Mouse (Mus musculus) spleen, adult 2 months (tissue): ENCODE measurements around the gene Cyp2c68. TPM values are rescaled to one million over a fixed set of nuclear protein-coding genes. Genes with fewer than 3 reads are reported as not detected.
"Not testable (repeated sequence)": the region's sequence is repeated elsewhere in the genome, so short reads cannot be mapped to it uniquely, and the experiment has no call there.

ENCODE experiments used
- DNase-seq, 2 experiments: peaks; one replicate each; pipeline versions ENCODE4 v3.0.0 to v3.0.0-alpha.2; 2012 to 2021; ENCODE audit warnings: low spot score in 2 of 2, low read depth in 1 of 2
- H3K27ac ChIP-seq: fragments of 200-500 bp; 2 replicates; pipeline ENCODE4 v1.5.1; 2012; ENCODE audit warnings: low read length, inconsistent platforms; ENCODE audit not compliant: insufficient read depth
- H3K27me3 ChIP-seq: fragments of 200-500 bp; 2 replicates; pipeline ENCODE4 v1.6.1; 2012; ENCODE audit warnings: mild to moderate bottlenecking, moderate library complexity, low read length, inconsistent platforms; ENCODE audit not compliant: control insufficient read depth, insufficient read depth
- H3K36me3 ChIP-seq: fragments of 200-500 bp; 2 replicates; pipeline ENCODE4 v1.6.1; 2012; ENCODE audit warnings: mild to moderate bottlenecking, low read length, inconsistent platforms; ENCODE audit not compliant: control insufficient read depth, insufficient read depth
- H3K4me1 ChIP-seq: fragments of 200-500 bp; 2 replicates; pipeline ENCODE4 v1.6.1; 2011; ENCODE audit warnings: inconsistent platforms; ENCODE audit not compliant: control insufficient read depth, insufficient read depth, insufficient read length
- H3K4me3 ChIP-seq: fragments of 200-500 bp; 2 replicates; pipeline ENCODE4 v1.5.1; 2011; ENCODE audit warnings: mild to moderate bottlenecking, inconsistent platforms; ENCODE audit not compliant: insufficient read depth, insufficient read length; ENCODE audit errors: extremely low read depth
- CTCF ChIP-seq: fragments of 200-500 bp; IDR thresholded peaks from 2 replicates; pipeline ENCODE4 v1.5.1; 2011; ENCODE audit warnings: mild to moderate bottlenecking, inconsistent platforms; ENCODE audit not compliant: insufficient read depth, insufficient read length, insufficient replicate concordance; ENCODE audit errors: extremely low read depth
- POLR2A ChIP-seq: fragments of 200-500 bp; IDR thresholded peaks from 2 replicates; pipeline ENCODE4 v1.6.1; 2011; ENCODE audit warnings: low read depth, low read length, inconsistent platforms
- WGBS: fragments of 180-500 bp; shearing (Covaris S2); methylation state at CpG from one replicate; pipeline ENCODE4 v1.1.7; 2018; 5-methylcytosine and 5-hydroxymethylcytosine counted together
- polyA plus RNA-seq: library from polyadenylated mRNA; depleted of rRNA; stranded (reverse); fragments of >200 nt; gene quantifications from 2 replicates; pipeline ENCODE4 v1.2.3, GENCODE M21; 2012; rRNA removed

The Cyp2c68 gene
- polyA plus RNA-seq, 1 experiment: not detected

- TF ChIP-seq POLR2A (no peak), CTCF (no peak)
- no peaks in the 10 kb centered on the region for H3K36me3 ChIP-seq
- H3K27me3 ChIP-seq: no peaks in the 10 kb centered on the region
- H3K27ac ChIP-seq: no peak overlapping the region
- no peaks in the 10 kb centered on the region for H3K4me1 ChIP-seq
- no peak overlapping the region for H3K4me3 ChIP-seq
- DNase-seq: no peak
- WGBS: 87% methylated on average over 9 of the region's 9 CpGs
These were observed 93.3 kb downstream of the Cyp2c68 start for GRCm38 (mm10) chr19:39647519-39647918.

- WGBS: 86% methylated on average over 7 of the region's 7 CpGs
- H3K27ac ChIP-seq, DNase-seq, H3K4me1 ChIP-seq, H3K27me3 ChIP-seq, H3K36me3 ChIP-seq, H3K4me3 ChIP-seq: not testable (repeated sequence)
These were observed 96.3 kb downstream of the Cyp2c68 start for GRCm38 (mm10) chr19:39644551-39644950.

Other genes starting within 250 kb of the Cyp2c68 start
- gene Cyp2c39, start 230.2 kb downstream of the Cyp2c68 start, polyA plus RNA-seq: not detected in 2 replicates
- gene Cyp2c67, start 92.0 kb downstream of the Cyp2c68 start, polyA plus RNA-seq: not detected in 2 replicates
- not detected in 2 replicates for gene Cyp2c40, start 71.8 kb upstream of the Cyp2c68 start, polyA plus RNA-seq
- 0.06 TPM in 1 of 2 replicates, not detected in the other for gene Cyp2c69, start 145.7 kb upstream of the Cyp2c68 start, polyA plus RNA-seq